Mouse (Mus musculus) liver, embryonic 14.5 days (tissue): Measurements from ENCODE around the gene Abcg5.

Source experiments
- CTCF ChIP-seq: IDR thresholded peaks from 2 replicates; pipeline ENCODE4 v1.5.1; 2016; ENCODE audit warnings: antibody characterized with exemption, low read depth, control low read depth
- EP300 ChIP-seq: IDR thresholded peaks from 2 replicates; pipeline ENCODE4 v1.6.1; 2016; ENCODE audit warnings: antibody characterized with exemption, low read depth

GRCm38 (mm10) chr17:84665053-84665452 is 17.8 kb downstream of the Abcg5 start:
- TF ChIP-seq CTCF (no peak), EP300 (no peak)
